Mouse (Mus musculus) intestine, embryonic 15.5 days (tissue): ENCODE measurements around the gene Cdc5l. TPM values are rescaled to one million over a fixed set of nuclear protein-coding genes. Genes with fewer than 3 reads are reported as not detected.
"Not testable (repeated sequence)": the region's sequence is repeated elsewhere in the genome, so short reads cannot be mapped to it uniquely, and the experiment has no call there.

Experiments
- ATAC-seq: fragments of 200-750 bp; cut with Nextera tagmentation; 2 replicates; pipeline ENCODE4 v1.8.0; 2017; ENCODE audit warnings: moderate TSS enrichment, moderate library complexity
- H3K27ac ChIP-seq: fragments of 300-500 bp; sonication (generic); 2 replicates; pipeline ENCODE4 v1.5.1; 2015; ENCODE audit warnings: mild to moderate bottlenecking, inconsistent platforms
- H3K27me3 ChIP-seq: fragments of 300-500 bp; sonication (generic); replicated peaks from 2 replicates; pipeline ENCODE4 v1.6.1; 2015; ENCODE audit warnings: inconsistent platforms
- H3K36me3 ChIP-seq: fragments of 300-500 bp; sonication (generic); 2 replicates; pipeline ENCODE4 v1.6.1; 2015; ENCODE audit warnings: inconsistent platforms
- H3K4me1 ChIP-seq: fragments of 300-500 bp; sonication (generic); replicated peaks from 2 replicates; pipeline ENCODE4 v1.6.1; 2015; ENCODE audit warnings: inconsistent platforms
- H3K4me2 ChIP-seq: fragments of 300-500 bp; sonication (generic); replicated peaks from 2 replicates; pipeline ENCODE4 v1.6.1; 2015; ENCODE audit warnings: mild to moderate bottlenecking, inconsistent platforms
- H3K4me3 ChIP-seq: fragments of 300-500 bp; sonication (generic); replicated peaks from 2 replicates; pipeline ENCODE4 v1.5.1; 2015; ENCODE audit warnings: inconsistent platforms
- H3K9ac ChIP-seq: fragments of 300-500 bp; sonication (generic); 2 replicates; pipeline ENCODE4 v1.6.1; 2015; ENCODE audit warnings: inconsistent platforms
- H3K9me3 ChIP-seq: fragments of 300-500 bp; sonication (generic); 2 replicates; pipeline ENCODE4 v1.6.1; 2016; ENCODE audit warnings: inconsistent platforms
- WGBS: fragments of 180-500 bp; shearing (Covaris S2); methylation state at CpG from one replicate; pipeline ENCODE4 v1.1.7; 2015; 5-methylcytosine and 5-hydroxymethylcytosine counted together
- polyA plus RNA-seq: library from polyadenylated mRNA; unstranded; fragments of >200 nt; fragmentation: Nextera tagmentation; extraction: Ambion mirVana; gene quantifications from 2 replicates; pipeline ENCODE4 v1.2.1, GENCODE M21; 2015

Gene Cdc5l
- polyA plus RNA-seq, 1 experiment from 2014 or later = 63.4 TPM

DNA sequence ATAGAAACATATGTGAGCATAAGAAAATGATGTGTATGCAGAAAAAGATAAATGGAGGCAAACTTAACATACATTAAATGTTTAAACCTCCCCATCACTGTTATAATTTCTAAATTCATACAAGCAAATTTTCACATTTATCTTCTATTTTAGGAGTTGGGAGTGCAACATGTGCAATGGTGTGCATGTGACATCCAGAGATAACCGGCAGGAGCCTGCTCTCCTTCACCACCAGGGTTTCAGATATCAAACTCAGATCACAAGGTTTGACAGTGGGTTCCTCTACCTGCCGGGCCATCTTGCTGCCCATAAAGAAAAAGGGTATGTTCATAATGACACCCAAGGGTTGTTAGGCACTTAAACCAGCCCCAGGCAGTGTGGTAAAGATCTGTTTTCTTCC lies 16.1 kb downstream of the Cdc5l start:
- no peak for ATAC-seq
- Histone ChIP-seq H3K4me2 (no peak overlapping the region), H3K9ac (no peak overlapping the region), H3K27ac (no peak overlapping the region), H3K36me3 (peaks cover 39% of the 10 kb centered on the region), H3K27me3 (no peaks in the 10 kb centered on the region), H3K4me1 (no peaks in the 10 kb centered on the region), H3K9me3 (no peaks in the 10 kb centered on the region), H3K4me3 (no peak overlapping the region)
- 84% methylated on average over 2 of the region's 2 CpGs for WGBS

DNA sequence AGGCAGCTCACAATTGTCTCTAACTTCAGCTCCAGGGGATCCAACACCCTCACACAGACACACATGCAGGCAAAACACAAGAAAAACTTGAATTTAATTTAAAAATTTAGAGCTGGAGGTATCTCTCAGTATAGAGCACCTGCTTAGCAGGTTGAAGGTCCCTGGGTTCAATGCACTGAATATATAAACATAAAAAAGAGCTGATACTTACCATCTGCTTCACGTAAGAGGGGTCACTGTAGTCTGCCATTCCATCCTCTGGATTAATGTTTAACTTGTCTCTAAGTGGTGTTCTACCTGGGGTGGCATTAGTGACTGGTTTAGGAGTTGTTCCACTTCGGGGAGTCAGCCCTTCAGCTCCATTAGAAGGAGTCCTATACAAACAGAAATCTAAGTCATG lies 21.9 kb downstream of the Cdc5l start:
- not testable (repeated sequence) for H3K9ac ChIP-seq, H3K4me3 ChIP-seq, H3K9me3 ChIP-seq, H3K27me3 ChIP-seq, H3K4me1 ChIP-seq, H3K27ac ChIP-seq, ATAC-seq, H3K4me2 ChIP-seq
- peaks cover 36% of the 10 kb centered on the region for H3K36me3 ChIP-seq
- WGBS = 52% methylated on average over 2 of the region's 2 CpGs

DNA sequence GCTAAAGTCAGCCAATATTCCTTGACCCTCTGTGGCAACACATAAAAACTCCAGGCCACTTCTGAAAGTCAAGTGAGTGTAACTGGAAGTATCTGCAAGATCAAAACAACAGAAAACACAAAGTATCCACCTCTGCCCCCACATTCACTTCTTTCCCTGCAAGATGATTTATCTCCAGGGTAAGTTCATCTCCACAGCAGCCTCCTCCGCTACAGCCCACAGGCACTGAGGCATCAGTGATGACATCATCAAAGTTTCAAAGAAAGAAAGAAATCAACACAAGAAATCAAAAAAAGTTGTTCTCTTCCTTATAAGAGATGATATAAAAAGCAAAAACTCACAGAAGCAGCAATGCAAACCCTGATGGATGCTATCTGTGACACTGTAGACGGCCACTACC lies 24.8 kb downstream of the Cdc5l start:
- 94% methylated on average over 2 of the region's 2 CpGs for WGBS
- no peak overlapping the region for H3K4me3 ChIP-seq

DNA sequence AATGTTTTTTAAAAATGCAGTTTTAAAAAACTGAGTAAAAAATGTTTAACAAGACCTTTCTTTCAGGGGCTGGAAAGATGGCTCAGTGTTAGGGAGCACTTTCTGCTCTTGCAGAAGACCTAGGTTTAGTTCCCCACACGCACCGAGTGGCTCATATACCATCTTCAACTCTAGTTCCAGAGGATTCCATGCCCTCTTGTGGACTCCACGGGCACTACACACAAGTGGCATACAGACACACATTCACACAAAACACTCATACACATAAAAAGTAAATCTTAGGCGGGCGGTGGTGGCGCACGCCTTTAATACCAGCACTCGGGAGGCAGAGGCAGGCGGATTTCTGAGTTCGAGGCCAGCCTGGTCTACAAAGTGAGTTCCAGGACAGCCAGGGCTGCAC lies 27.3 kb downstream of the Cdc5l start:
- Histone ChIP-seq H3K4me2 (no peak overlapping the region), H3K4me3 (no peak overlapping the region), H3K9me3 (no peaks in the 10 kb centered on the region), H3K9ac (no peak overlapping the region), H3K27me3 (no peaks in the 10 kb centered on the region), H3K4me1 (no peaks in the 10 kb centered on the region), H3K36me3 (peaks cover 17% of the 10 kb centered on the region), H3K27ac (no peak overlapping the region)
- ATAC-seq = no peak
- WGBS = 95% methylated on average over 10 of the region's 10 CpGs

More for the DNA sequence above, 24.8 kb downstream of the Cdc5l start:
- H3K4me1 ChIP-seq = no peaks in the 10 kb centered on the region
- no peak overlapping the region for H3K27ac ChIP-seq
- no peaks in the 10 kb centered on the region for H3K9me3 ChIP-seq
- no peak overlapping the region for H3K9ac ChIP-seq
- H3K36me3 ChIP-seq = peaks cover 26% of the 10 kb centered on the region
- H3K4me2 ChIP-seq = no peak overlapping the region
- H3K27me3 ChIP-seq = no peaks in the 10 kb centered on the region
- no peak for ATAC-seq

DNA sequence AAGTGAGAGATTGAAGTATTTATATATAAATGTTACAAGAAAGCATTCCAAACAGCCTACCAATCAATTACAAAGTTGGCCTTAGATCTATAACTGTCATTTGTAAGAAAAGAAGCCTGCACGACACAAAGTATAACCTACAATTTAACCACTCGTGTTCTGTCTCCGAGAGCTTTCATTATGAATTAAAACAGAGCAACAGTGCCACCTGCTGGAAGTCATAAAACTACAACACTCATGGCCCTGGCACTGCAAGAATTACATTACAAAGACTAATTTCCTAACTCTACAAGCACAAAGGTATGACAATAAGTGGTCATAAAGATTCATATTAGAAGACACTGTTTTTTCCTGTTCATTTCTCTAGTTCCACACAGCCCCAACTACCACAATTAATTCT lies 30.3 kb downstream of the Cdc5l start:
- Histone ChIP-seq H3K27ac (no peak overlapping the region), H3K9me3 (no peaks in the 10 kb centered on the region), H3K27me3 (no peaks in the 10 kb centered on the region), H3K36me3 (peaks cover 10% of the 10 kb centered on the region), H3K4me3 (no peak overlapping the region), H3K4me1 (no peaks in the 10 kb centered on the region), H3K4me2 (no peak overlapping the region), H3K9ac (no peak overlapping the region)
- no peak; the same call in 1 of the 2 replicates for ATAC-seq
- WGBS = 7% methylated on average over 3 of the region's 3 CpGs

DNA sequence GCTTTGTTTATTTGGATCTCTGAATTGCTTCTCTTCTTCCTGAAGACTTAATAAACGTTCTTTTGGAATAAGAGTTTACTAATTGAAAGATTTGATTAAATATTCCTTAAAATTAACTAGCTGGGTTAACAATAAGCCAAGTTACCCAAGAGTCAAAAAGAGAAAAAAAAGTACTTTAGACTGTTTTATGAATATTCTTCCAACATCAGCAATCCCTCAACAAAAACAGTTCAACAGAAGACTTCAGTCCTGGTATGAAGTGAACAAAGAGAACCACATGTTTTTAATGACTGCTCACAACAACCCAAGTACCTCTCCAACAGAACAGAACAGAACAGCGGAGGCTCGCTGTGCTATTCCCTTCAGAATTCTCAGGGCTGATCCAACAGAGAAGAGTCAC lies 30.9 kb downstream of the Cdc5l start:
- Histone ChIP-seq H3K4me2 (no peak overlapping the region), H3K4me3 (no peak overlapping the region), H3K27ac (no peak overlapping the region), H3K9me3 (no peaks in the 10 kb centered on the region), H3K36me3 (peaks cover 9% of the 10 kb centered on the region), H3K4me1 (no peaks in the 10 kb centered on the region), H3K27me3 (no peaks in the 10 kb centered on the region), H3K9ac (no peak overlapping the region)
- WGBS = 51% methylated on average over 3 of the region's 3 CpGs
- no peak for ATAC-seq

DNA sequence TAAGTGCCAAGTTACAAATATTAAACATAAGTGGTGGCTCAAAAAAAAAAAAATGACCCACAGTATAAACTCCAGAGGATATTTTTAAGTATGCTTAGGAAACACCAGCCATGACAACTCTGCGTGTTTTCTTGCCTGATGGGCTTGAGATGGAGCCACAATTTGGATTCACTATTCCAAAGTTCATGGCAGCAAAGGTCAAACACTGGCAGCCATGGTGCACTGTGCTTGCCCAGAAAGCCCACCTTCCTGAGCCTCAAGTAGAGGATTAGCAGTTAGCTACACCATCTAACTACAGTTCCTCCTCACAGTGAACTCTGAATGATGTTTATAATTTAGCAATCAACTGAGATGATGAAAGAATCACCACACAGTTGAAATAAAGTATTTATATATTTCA lies 31.4 kb downstream of the Cdc5l start:
- ATAC-seq = no peak
- H3K36me3 ChIP-seq = peaks cover 5% of the 10 kb centered on the region
- H3K27ac ChIP-seq = no peak overlapping the region

DNA sequence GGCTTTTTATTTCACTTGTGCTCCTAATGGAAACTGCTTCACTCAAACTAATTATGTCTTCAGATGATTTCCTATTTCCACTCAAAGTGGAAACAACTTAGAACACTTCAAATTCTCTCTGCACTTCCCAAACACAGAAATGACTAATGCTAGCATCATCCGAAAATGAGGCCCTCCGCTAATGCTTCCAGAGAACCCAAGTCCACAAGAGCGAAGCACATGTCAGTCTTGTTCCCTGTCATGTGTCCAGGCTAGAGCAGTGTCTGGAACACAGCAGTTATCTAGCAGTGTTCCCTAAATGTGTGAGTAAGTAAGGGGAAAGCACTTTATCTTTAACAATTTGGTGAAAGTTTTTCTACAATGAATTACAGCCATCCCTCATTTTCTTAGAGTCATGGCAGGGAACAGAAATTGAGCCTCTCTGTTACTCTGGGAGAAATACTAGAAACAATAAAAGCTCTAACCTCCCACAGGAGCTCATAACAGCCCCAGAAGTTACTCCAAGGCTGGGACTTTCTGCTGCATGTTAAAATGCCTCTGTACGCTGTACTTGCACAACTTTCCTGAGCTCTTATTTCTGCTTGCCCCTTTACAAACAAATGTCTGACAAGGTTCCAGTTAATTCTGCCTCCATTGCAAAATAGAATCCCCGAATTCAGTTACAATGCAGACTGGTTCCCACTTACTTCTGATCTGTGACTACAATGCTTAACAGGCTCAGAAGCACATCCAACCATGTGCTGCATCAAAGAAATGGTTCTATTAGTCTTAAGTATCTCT lies 32.2 kb downstream of the Cdc5l start:
- H3K9ac ChIP-seq = no peak overlapping the region
- WGBS = 87% methylated on average over 5 of the region's 5 CpGs
- H3K36me3 ChIP-seq = 0 out of 2 replicates have a peak, but pooled peaks cover 2% of the 10 kb centered on the region
- ATAC-seq = no peak
- H3K4me1 ChIP-seq = no peaks in the 10 kb centered on the region
- H3K27me3 ChIP-seq = no peaks in the 10 kb centered on the region
- H3K4me2 ChIP-seq = no peak overlapping the region
- no peak overlapping the region for H3K4me3 ChIP-seq
- no peaks in the 10 kb centered on the region for H3K9me3 ChIP-seq
- no peak overlapping the region for H3K27ac ChIP-seq

More for the DNA sequence above, 31.4 kb downstream of the Cdc5l start:
- 55% methylated on average over 1 of the region's 1 CpGs for WGBS
- Histone ChIP-seq H3K4me2 (no peak overlapping the region), H3K4me3 (no peak overlapping the region), H3K4me1 (no peaks in the 10 kb centered on the region), H3K27me3 (no peaks in the 10 kb centered on the region), H3K9ac (no peak overlapping the region), H3K9me3 (no peaks in the 10 kb centered on the region)

DNA sequence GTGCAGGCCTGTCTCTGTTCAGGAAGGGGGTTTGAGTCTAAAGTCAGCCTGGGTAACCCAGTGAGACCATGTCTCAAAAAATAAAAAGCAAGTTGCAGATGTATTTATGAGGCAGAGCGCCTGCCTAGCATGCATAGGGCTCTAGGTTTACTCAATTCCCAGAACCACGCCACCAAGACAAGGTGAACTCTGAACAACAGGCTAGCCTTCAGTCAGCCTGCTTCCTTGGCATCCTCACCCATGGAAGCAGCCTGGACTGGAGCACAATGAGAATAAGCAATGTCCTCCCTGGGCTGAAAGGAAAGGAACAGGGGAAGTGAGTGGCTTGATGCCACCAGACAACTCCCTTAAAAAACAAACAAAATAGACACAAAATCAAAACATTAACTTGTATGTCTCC lies 35.5 kb downstream of the Cdc5l start:
- Histone ChIP-seq H3K36me3 (no peaks in the 10 kb centered on the region), H3K9ac (no peak overlapping the region), H3K9me3 (no peaks in the 10 kb centered on the region), H3K27ac (no peak overlapping the region), H3K4me2 (no peak overlapping the region), H3K4me3 (no peak overlapping the region), H3K27me3 (no peaks in the 10 kb centered on the region), H3K4me1 (no peaks in the 10 kb centered on the region; the same call in 1 of the 2 replicates)
- no peak for ATAC-seq
- 95% methylated on average over 2 of the region's 2 CpGs for WGBS

DNA sequence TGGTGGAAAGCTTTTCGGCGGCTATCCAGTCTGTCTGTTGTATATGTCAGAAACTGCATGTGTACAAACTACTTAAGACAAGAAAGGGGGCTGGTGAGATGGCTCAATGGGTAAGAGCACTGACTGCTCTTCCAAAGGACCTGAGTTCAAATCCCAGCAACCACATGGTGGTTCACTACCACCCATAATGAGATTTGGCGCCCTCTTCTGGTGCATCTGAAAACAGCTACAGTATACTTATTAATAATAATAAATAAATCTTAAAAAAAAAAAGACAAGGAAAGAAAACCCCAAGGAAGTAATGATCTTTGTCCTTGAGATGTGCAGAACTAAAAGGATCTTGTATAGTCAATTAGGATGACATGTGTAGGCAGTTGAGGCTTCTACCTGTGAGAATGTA lies 36.0 kb downstream of the Cdc5l start:
- no peak overlapping the region for H3K4me2 ChIP-seq
- H3K27ac ChIP-seq = no peak overlapping the region
- peaks cover 3% of the 10 kb centered on the region for H3K36me3 ChIP-seq
- H3K27me3 ChIP-seq = no peaks in the 10 kb centered on the region
- WGBS = 71% methylated on average over 3 of the region's 3 CpGs
- no peak for ATAC-seq
- H3K4me1 ChIP-seq = no peaks in the 10 kb centered on the region; the same call in 1 of the 2 replicates
- no peak overlapping the region for H3K9ac ChIP-seq
- H3K4me3 ChIP-seq = no peak overlapping the region
- no peaks in the 10 kb centered on the region for H3K9me3 ChIP-seq

DNA sequence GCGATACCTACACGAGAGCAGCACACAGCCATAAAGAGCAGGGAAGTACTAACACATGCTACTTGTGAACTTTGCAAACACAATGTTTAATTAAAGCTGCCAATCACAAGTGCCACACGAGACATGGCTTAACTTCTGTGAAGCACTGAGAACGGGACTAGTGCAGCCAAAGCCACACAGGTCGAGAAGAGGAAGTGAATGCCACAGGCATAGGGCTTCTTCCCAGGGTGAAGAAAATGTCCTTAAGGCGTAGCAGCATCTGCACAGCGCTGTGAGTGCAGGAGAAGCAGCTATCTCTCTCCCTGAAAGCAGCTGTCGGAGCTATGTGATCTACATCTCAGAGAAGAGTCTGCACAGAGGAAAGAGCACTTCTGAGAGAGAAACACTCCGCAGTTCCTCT lies 38.9 kb downstream of the Cdc5l start:
- no peak for ATAC-seq
- 64% methylated on average over 9 of the region's 9 CpGs for WGBS
- Histone ChIP-seq H3K9me3 (no peaks in the 10 kb centered on the region), H3K27me3 (no peaks in the 10 kb centered on the region), H3K4me3 (no peak overlapping the region), H3K27ac (no peak overlapping the region), H3K4me1 (no peaks in the 10 kb centered on the region; the same call in 1 of the 2 replicates), H3K9ac (no peak overlapping the region), H3K36me3 (peaks cover 18% of the 10 kb centered on the region), H3K4me2 (no peak overlapping the region)

DNA sequence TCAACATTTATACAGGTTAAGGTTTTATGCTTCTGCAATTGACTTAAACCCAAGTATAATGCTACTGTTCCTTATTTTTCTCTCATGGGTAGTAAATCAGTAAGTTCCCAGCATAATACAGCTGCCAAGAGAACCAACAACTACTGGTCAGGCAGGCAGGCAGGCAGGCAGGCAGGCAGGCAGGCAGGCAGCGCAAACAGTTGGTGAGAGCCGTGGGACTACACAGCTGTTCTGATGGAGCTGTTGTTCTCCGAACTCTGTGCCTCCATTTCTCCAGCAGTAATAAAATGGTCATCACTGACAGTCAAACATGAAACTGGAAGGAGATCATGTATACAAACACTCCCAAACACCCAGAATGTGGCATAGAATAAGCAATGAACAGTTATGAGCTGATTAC lies 39.8 kb downstream of the Cdc5l start:
- ATAC-seq = no peak
- H3K9me3 ChIP-seq = no peaks in the 10 kb centered on the region
- no peak overlapping the region for H3K4me3 ChIP-seq
- H3K4me1 ChIP-seq = no peaks in the 10 kb centered on the region; the same call in 1 of the 2 replicates
- WGBS = 80% methylated on average over 3 of the region's 3 CpGs
- H3K9ac ChIP-seq = no peak overlapping the region
- H3K4me2 ChIP-seq = no peak overlapping the region
- no peaks in the 10 kb centered on the region for H3K27me3 ChIP-seq
- peaks cover 18% of the 10 kb centered on the region for H3K36me3 ChIP-seq
- no peak overlapping the region for H3K27ac ChIP-seq

DNA sequence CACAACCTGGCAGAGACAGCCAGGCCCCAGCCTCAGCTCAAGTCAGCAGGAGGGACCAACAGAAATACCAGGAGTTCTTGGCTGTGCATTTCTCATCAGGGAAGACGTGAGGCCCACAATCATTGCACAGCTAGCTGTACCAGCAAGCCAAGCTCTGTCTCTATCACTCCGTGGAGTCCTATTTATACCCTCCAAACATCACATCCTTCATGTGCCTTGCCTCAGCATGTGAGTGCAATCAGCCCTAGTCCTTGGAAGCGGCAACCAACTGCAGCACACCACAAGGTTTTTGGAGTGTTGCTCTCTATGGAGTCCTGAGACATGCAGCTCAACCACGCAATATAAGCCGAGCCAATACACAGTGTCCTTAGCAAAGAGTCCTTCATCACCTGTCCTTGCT lies 43.6 kb downstream of the Cdc5l start:
- Histone ChIP-seq H3K27ac (no peak overlapping the region), H3K27me3 (no peaks in the 10 kb centered on the region), H3K36me3 (peaks cover 25% of the 10 kb centered on the region), H3K4me1 (no peaks in the 10 kb centered on the region; the same call in 1 of the 2 replicates), H3K9ac (no peak overlapping the region), H3K9me3 (no peaks in the 10 kb centered on the region), H3K4me3 (no peak overlapping the region), H3K4me2 (no peak overlapping the region)
- no peak for ATAC-seq
- 97% methylated on average over 5 of the region's 5 CpGs for WGBS
